Mouse (Mus musculus): ENCODE data around the gene Negr1. TPM values are rescaled to one million over a fixed set of nuclear protein-coding genes. Genes with fewer than 3 reads are reported as not detected.
A peak's percentile ranks its signal among the peaks of the same experiment; 100 is the strongest.

Negr1 gene
- polyA plus RNA-seq, 1 experiment from 2014 or later, result 18.3 TPM

DNA sequence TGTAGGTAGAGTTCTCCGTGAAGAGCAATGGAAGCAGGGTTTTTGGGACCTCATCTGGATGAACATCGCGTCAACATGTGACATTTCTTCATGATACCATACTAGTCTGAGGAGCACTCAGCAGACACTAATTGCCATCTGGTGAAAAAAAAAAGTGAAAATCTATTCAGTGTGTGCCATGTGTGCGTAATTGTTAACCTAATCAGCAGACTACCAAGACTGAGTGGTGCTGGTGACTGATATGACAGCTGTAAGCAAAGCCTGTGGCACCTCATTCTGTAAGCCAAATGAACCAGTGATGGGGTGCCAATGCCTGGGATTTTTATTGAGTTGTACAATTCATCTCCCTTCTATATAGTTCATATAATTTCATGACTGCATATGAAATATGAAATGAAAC is 29.0 kb downstream of the Negr1 start:
- Histone ChIP-seq H3K36me3 (no peaks in the 10 kb centered on the region), H3K27me3 (no peaks in the 10 kb centered on the region), H3K4me1 (replicated peaks) (no peaks in the 10 kb centered on the region), H3K9ac (no peak overlapping the region), H3K9me3 (no peaks in the 10 kb centered on the region), H3K4me3 (no peak overlapping the region), H3K4me2 (no peak overlapping the region), H3K27ac (replicated peaks) (no peak overlapping the region)
- ATAC-seq (ENCODE audit: low read depth), result no peak
- 87% methylated on average over 4 of the region's 4 CpGs for WGBS

GRCm38 (mm10) chr3:156591125-156591524 is 29.5 kb downstream of the Negr1 start:
- Histone ChIP-seq H3K4me2 (no peak overlapping the region), H3K4me1 (replicated peaks) (no peaks in the 10 kb centered on the region), H3K9ac (no peak overlapping the region), H3K36me3 (no peaks in the 10 kb centered on the region), H3K27ac (replicated peaks) (no peak overlapping the region), H3K27me3 (no peaks in the 10 kb centered on the region), H3K9me3 (no peaks in the 10 kb centered on the region), H3K4me3 (no peak overlapping the region)
- ATAC-seq (ENCODE audit: low read depth), result no peak
- WGBS, result 83% methylated on average over 2 of the region's 2 CpGs

DNA sequence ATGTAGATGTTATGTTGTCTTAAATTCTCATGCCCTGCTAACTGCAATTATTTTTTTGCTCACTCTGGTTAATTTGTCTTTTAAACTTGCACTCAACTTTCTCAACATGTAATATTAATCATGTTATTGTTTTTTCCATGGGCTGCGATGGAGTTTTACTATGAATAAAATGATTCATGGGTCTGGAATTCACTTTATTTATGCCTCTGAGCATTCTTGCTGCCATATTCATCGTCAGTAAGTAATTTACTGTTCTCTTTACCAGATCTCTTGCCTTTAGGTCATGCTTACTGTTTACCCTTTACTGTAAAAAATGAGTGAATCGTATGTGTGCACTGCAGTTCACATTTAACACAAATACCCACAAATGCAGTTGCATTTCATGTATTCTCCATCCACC is 45.3 kb downstream of the Negr1 start:
- H3K4me1 ChIP-seq (replicated peaks), result no peaks in the 10 kb centered on the region
- H3K27me3 ChIP-seq, result no peaks in the 10 kb centered on the region
- H3K9ac ChIP-seq, result no peak overlapping the region
- H3K9me3 ChIP-seq, result no peaks in the 10 kb centered on the region
- no peak overlapping the region for H3K4me3 ChIP-seq
- H3K4me2 ChIP-seq, result no peak overlapping the region
- no peak overlapping the region for H3K27ac ChIP-seq (replicated peaks)
- WGBS, result 74% methylated on average over 3 of the region's 3 CpGs
- H3K36me3 ChIP-seq, result no peaks in the 10 kb centered on the region
- no peak for ATAC-seq (ENCODE audit: low read depth)

DNA sequence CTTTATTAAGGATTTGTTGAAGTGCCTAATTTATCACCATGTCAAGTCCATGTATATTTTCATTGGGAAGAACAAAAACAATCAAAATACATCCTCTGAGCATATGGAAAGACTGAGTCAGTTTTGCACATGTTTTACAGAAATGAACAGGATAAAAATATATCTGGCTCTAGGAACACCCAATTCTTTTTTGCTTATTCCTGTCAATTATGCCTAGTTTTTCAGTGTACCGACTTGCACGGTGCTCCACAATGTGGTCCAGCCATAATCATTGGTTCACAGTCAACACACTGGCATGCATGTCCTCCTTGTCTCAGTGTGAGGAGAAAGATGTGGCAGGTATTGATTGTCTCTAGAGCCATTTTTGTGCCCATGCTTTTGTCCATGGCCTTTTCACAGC is 58.3 kb downstream of the Negr1 start:
- Histone ChIP-seq H3K4me1 (replicated peaks) (no peaks in the 10 kb centered on the region), H3K9me3 (no peaks in the 10 kb centered on the region), H3K27ac (replicated peaks) (no peak overlapping the region), H3K27me3 (no peaks in the 10 kb centered on the region), H3K36me3 (no peaks in the 10 kb centered on the region), H3K9ac (no peak overlapping the region), H3K4me2 (no peak overlapping the region), H3K4me3 (no peak overlapping the region)
- WGBS, result 97% methylated on average over 2 of the region's 2 CpGs
- ATAC-seq (ENCODE audit: low read depth), result no peak

GRCm38 (mm10) chr3:156628594-156628993 is 67.0 kb downstream of the Negr1 start:
- H3K4me2 ChIP-seq, result no peak overlapping the region
- H3K4me3 ChIP-seq, result no peak overlapping the region
- H3K27me3 ChIP-seq, result no peaks in the 10 kb centered on the region
- no peaks in the 10 kb centered on the region for H3K9me3 ChIP-seq
- peak; percentile 27; the same call in 1 of the 2 replicates for ATAC-seq (ENCODE audit: low read depth)
- no peaks in the 10 kb centered on the region for H3K36me3 ChIP-seq
- no peak overlapping the region for H3K9ac ChIP-seq
- H3K4me1 ChIP-seq (replicated peaks), result 0 out of 2 replicates have a peak, but pooled peaks cover 9% of the 10 kb centered on the region
- 40% methylated on average over 2 of the region's 2 CpGs for WGBS
- H3K27ac ChIP-seq (replicated peaks), result no peak overlapping the region

- Histone ChIP-seq H3K9me3 (no peaks in the 10 kb centered on the region), H3K4me2 (no peak overlapping the region), H3K4me1 (replicated peaks) (0 out of 2 replicates have a peak, but pooled peaks cover 8% of the 10 kb centered on the region), H3K27me3 (no peaks in the 10 kb centered on the region), H3K4me3 (no peak overlapping the region), H3K27ac (replicated peaks) (no peak overlapping the region), H3K36me3 (no peaks in the 10 kb centered on the region), H3K9ac (no peak overlapping the region)
- WGBS, result 43% methylated on average over 3 of the region's 3 CpGs
- ATAC-seq (ENCODE audit: low read depth), result no peak
Measured at GRCm38 (mm10) chr3:156632942-156633341, 71.3 kb downstream of the Negr1 start.

GRCm38 (mm10) chr3:156639382-156639781 is 77.8 kb downstream of the Negr1 start:
- Histone ChIP-seq H3K9ac (no peak overlapping the region), H3K4me3 (no peak overlapping the region), H3K36me3 (no peaks in the 10 kb centered on the region), H3K27me3 (no peaks in the 10 kb centered on the region), H3K27ac (replicated peaks) (no peak overlapping the region), H3K4me2 (no peak overlapping the region), H3K4me1 (replicated peaks) (no peaks in the 10 kb centered on the region), H3K9me3 (no peaks in the 10 kb centered on the region)
- WGBS, result 81% methylated on average over 3 of the region's 3 CpGs
- no peak for ATAC-seq (ENCODE audit: low read depth)

GRCm38 (mm10) chr3:156643710-156644363 is 82.2 kb downstream of the Negr1 start:
- no peaks in the 10 kb centered on the region for H3K4me1 ChIP-seq (replicated peaks)
- H3K4me2 ChIP-seq, result no peak overlapping the region
- H3K9me3 ChIP-seq, result no peaks in the 10 kb centered on the region
- H3K4me3 ChIP-seq, result no peak overlapping the region
- no peak for ATAC-seq (ENCODE audit: low read depth)
- H3K9ac ChIP-seq, result no peak overlapping the region
- no peak overlapping the region for H3K27ac ChIP-seq (replicated peaks)
- no peaks in the 10 kb centered on the region for H3K27me3 ChIP-seq
- WGBS, result 88% methylated on average over 3 of the region's 3 CpGs
- H3K36me3 ChIP-seq, result no peaks in the 10 kb centered on the region

DNA sequence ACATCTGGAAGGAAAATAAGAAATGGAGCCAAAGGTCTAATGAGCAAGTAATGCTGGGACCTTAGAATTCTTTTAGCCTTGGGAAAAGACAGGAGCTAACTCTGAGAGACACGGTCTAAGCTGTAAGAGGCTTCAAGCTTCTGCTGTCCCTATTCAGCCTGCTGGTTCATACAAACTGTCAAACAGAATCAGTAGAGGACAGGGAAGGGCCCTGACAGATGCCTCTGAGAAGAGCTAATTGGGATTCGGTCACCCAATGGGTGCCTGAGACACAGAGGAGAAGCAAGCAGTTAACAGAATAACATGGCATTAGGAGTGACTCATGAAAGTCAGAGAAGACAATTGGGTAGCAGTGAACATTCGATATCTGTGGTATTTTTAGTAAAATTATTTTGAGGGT is 86.8 kb downstream of the Negr1 start:
- no peaks in the 10 kb centered on the region for H3K36me3 ChIP-seq
- no peak overlapping the region for H3K27ac ChIP-seq (replicated peaks)
- no peak overlapping the region for H3K4me2 ChIP-seq
- no peaks in the 10 kb centered on the region for H3K9me3 ChIP-seq
- H3K4me3 ChIP-seq, result no peak overlapping the region
- H3K4me1 ChIP-seq (replicated peaks), result no peaks in the 10 kb centered on the region
- no peak overlapping the region for H3K9ac ChIP-seq
- WGBS, result 92% methylated on average over 3 of the region's 3 CpGs
- no peak for ATAC-seq (ENCODE audit: low read depth)
- H3K27me3 ChIP-seq, result no peaks in the 10 kb centered on the region

- 91% methylated on average over 2 of the region's 2 CpGs for WGBS
- H3K27me3 ChIP-seq, result no peaks in the 10 kb centered on the region
- no peak overlapping the region for H3K9ac ChIP-seq
- no peak for ATAC-seq (ENCODE audit: low read depth)
- no peak overlapping the region for H3K4me2 ChIP-seq
- no peak overlapping the region for H3K27ac ChIP-seq (replicated peaks)
- H3K4me3 ChIP-seq, result no peak overlapping the region
- no peaks in the 10 kb centered on the region for H3K36me3 ChIP-seq
- no peaks in the 10 kb centered on the region for H3K9me3 ChIP-seq
- no peaks in the 10 kb centered on the region for H3K4me1 ChIP-seq (replicated peaks)
Measured at GRCm38 (mm10) chr3:156662553-156662952, 101.0 kb downstream of the Negr1 start.

- Histone ChIP-seq H3K4me1 (replicated peaks) (no peaks in the 10 kb centered on the region), H3K4me2 (no peak overlapping the region), H3K27ac (replicated peaks) (no peak overlapping the region), H3K4me3 (no peak overlapping the region), H3K27me3 (no peaks in the 10 kb centered on the region), H3K9me3 (no peaks in the 10 kb centered on the region), H3K36me3 (no peaks in the 10 kb centered on the region), H3K9ac (no peak overlapping the region)
- 74% methylated on average over 3 of the region's 3 CpGs for WGBS
- no peak for ATAC-seq (ENCODE audit: low read depth)
Measured at GRCm38 (mm10) chr3:156672560-156672959, 111.0 kb downstream of the Negr1 start.

DNA sequence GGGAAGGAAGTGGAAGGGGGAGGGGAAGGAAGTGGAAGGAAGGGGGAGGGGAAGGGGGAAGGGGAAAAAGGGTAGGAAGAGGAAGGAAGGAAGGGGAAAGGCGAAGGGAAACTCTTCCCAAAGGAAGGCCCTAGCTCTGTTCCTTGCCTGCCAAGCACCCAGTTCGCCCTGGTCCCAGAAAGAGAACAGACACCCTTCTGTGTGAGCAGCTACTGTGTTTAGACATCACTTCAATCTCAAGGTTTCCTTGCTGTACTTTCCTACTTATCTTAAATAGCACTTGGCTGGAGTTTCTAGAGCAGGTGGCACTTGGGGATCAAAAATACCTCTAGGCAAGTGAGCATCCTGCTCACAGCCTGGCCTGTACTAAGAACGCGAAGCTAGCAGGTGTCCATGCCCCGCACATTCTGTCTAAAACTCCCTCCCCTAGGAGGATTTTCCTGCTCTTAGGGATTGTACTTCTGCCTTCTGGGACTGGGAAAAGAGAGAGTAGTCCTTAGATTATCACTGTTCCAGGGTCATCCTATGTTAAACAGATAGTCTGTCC is 128.5 kb downstream of the Negr1 start:
- Histone ChIP-seq H3K4me2 (no peak overlapping the region), H3K36me3 (no peaks in the 10 kb centered on the region), H3K27me3 (no peaks in the 10 kb centered on the region), H3K4me1 (replicated peaks) (no peaks in the 10 kb centered on the region), H3K9me3 (no peaks in the 10 kb centered on the region), H3K9ac (no peak overlapping the region), H3K27ac (replicated peaks) (no peak overlapping the region), H3K4me3 (no peak overlapping the region)
- 88% methylated on average over 5 of the region's 5 CpGs for WGBS
- no peak for ATAC-seq (ENCODE audit: low read depth)

- ATAC-seq (ENCODE audit: low read depth), result no peak
- H3K36me3 ChIP-seq, result no peaks in the 10 kb centered on the region
- no peaks in the 10 kb centered on the region for H3K4me1 ChIP-seq (replicated peaks)
- no peaks in the 10 kb centered on the region for H3K27me3 ChIP-seq
- no peak overlapping the region for H3K4me2 ChIP-seq
- no peaks in the 10 kb centered on the region for H3K9me3 ChIP-seq
- 94% methylated on average over 1 of the region's 1 CpGs for WGBS
- H3K4me3 ChIP-seq, result no peak overlapping the region
- H3K27ac ChIP-seq (replicated peaks), result no peak overlapping the region
- no peak overlapping the region for H3K9ac ChIP-seq
Measured at GRCm38 (mm10) chr3:156698687-156699086, 137.1 kb downstream of the Negr1 start.

All from neural tube, embryonic 13.5 days (tissue).